Mouse (Mus musculus) midbrain, embryonic 14.5 days (tissue): Measurements from ENCODE around the gene Dpyd. TPM values are rescaled to one million over a fixed set of nuclear protein-coding genes. Genes with fewer than 3 reads are reported as not detected.
A peak's percentile ranks its signal among the peaks of the same experiment; 100 is the strongest.

Experiments
- ATAC-seq: fragments of 200-750 bp; cut with Nextera tagmentation; 2 replicates; pipeline ENCODE4 v1.8.0; 2017; ENCODE audit warnings: moderate number of reproducible peaks, moderate library complexity; ENCODE audit not compliant: low FRiP score, low TSS enrichment
- DNase-seq: peaks from one replicate; pipeline ENCODE4 v3.0.0-alpha.2; 2015
- H3K27ac ChIP-seq: fragments of 300-500 bp; sonication (generic); replicated peaks from 2 replicates; pipeline ENCODE4 v1.5.1; 2014; ENCODE audit warnings: mild to moderate bottlenecking, low read depth, low read length, moderate library complexity
- H3K27me3 ChIP-seq: fragments of 300-500 bp; sonication (generic); 2 replicates; pipeline ENCODE4 v1.6.1; 2014; ENCODE audit warnings: low read length, control low read depth, mixed read lengths; ENCODE audit not compliant: control insufficient read depth, insufficient read depth
- H3K36me3 ChIP-seq: fragments of 300-500 bp; sonication (generic); 2 replicates; pipeline ENCODE4 v1.6.1; 2014; ENCODE audit warnings: low read length, control low read depth; ENCODE audit not compliant: control insufficient read depth, insufficient read depth
- H3K4me1 ChIP-seq: fragments of 300-500 bp; sonication (generic); 2 replicates; pipeline ENCODE4 v1.6.1; 2014; ENCODE audit warnings: mild to moderate bottlenecking, antibody characterized with exemption, low read length, control low read depth; ENCODE audit not compliant: control insufficient read depth, insufficient read depth
- H3K4me2 ChIP-seq: fragments of 300-500 bp; sonication (generic); 2 replicates; pipeline ENCODE4 v1.6.1; 2014; ENCODE audit warnings: mild to moderate bottlenecking, low read length, moderate library complexity
- H3K4me3 ChIP-seq: fragments of 300-500 bp; sonication (generic); replicated peaks from 2 replicates; pipeline ENCODE4 v1.5.1; 2014; ENCODE audit warnings: low read depth, low read length
- H3K9ac ChIP-seq: fragments of 300-500 bp; sonication (generic); replicated peaks from 2 replicates; pipeline ENCODE4 v1.6.1; 2014; ENCODE audit warnings: mild to moderate bottlenecking, low read length, moderate library complexity
- H3K9me3 ChIP-seq: fragments of 300-500 bp; sonication (generic); 2 replicates; pipeline ENCODE4 v1.6.1; 2016; ENCODE audit warnings: low read length, control low read depth, mixed read lengths; ENCODE audit not compliant: control insufficient read depth
- WGBS: fragments of 180-500 bp; shearing (Covaris S2); extraction: QIAGEN DNeasy Blood & Tissue Kit; methylation state at CpG from one replicate; pipeline ENCODE4 v1.1.7; 2014; 5-methylcytosine and 5-hydroxymethylcytosine counted together
- polyA plus RNA-seq: library from polyadenylated mRNA; unstranded; fragments of >200 nt; fragmentation: Nextera tagmentation; extraction: Ambion mirVana; gene quantifications from 2 replicates; pipeline ENCODE4 v1.2.1, GENCODE M21; 2014

Gene Dpyd
- polyA plus RNA-seq, 1 experiment from 2014 or later = 3.4 TPM

DNA sequence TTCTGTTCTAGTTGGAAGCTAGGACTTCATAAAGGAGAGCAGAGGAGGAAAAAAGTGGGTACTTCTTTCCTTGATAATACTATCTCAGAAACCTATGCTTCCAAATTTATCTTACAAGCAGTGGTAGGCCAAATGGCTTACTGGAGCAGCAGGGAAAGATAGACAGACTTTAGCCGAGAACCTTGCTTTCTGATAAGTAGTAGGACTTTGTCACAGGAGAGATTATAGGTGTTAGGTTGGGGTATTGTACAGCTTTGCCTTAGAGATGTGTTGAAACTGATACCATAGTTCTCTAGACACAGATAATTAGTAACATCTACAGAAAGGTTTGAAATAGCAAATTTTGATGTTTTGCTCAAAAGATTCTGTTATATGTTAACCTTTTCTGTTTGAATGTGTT lies 28.6 kb downstream of the Dpyd start:
- no peaks in the 10 kb centered on the region for H3K9me3 ChIP-seq
- no peak overlapping the region for H3K9ac ChIP-seq
- H3K27ac ChIP-seq = no peak overlapping the region
- H3K4me1 ChIP-seq = no peaks in the 10 kb centered on the region
- H3K4me2 ChIP-seq = no peak overlapping the region
- DNase-seq = no peak
- H3K27me3 ChIP-seq = no peaks in the 10 kb centered on the region
- no peaks in the 10 kb centered on the region for H3K36me3 ChIP-seq
- no peak overlapping the region for H3K4me3 ChIP-seq
- 88% methylated on average over 1 of the region's 1 CpGs for WGBS
- no peak for ATAC-seq

DNA sequence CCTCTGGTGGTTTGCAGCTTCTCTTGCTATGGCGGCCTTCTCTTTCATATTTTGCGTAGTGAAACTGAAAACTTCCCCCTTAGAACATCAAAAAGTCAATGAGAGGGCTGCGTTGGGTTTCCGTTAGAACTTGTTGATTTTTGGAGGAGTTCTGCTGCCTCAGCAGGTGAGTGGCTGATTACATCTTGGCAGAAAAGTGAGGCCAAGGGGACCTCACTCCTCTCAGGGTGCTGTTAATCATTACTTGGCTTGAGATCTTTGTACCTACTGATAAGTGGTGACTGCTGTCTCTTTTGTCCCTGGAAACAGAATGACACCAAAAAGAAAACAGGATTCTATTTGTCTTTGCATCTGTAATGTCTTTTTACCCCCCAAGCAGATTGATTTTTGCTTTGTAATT lies 32.9 kb downstream of the Dpyd start:
- no peak for DNase-seq
- H3K36me3 ChIP-seq = no peaks in the 10 kb centered on the region
- no peak overlapping the region for H3K4me3 ChIP-seq
- H3K27me3 ChIP-seq = no peaks in the 10 kb centered on the region
- no peak overlapping the region for H3K9ac ChIP-seq
- no peaks in the 10 kb centered on the region for H3K4me1 ChIP-seq
- WGBS = 94% methylated on average over 4 of the region's 4 CpGs
- no peak overlapping the region for H3K27ac ChIP-seq
- no peaks in the 10 kb centered on the region for H3K9me3 ChIP-seq
- no peak overlapping the region for H3K4me2 ChIP-seq
- no peak for ATAC-seq

DNA sequence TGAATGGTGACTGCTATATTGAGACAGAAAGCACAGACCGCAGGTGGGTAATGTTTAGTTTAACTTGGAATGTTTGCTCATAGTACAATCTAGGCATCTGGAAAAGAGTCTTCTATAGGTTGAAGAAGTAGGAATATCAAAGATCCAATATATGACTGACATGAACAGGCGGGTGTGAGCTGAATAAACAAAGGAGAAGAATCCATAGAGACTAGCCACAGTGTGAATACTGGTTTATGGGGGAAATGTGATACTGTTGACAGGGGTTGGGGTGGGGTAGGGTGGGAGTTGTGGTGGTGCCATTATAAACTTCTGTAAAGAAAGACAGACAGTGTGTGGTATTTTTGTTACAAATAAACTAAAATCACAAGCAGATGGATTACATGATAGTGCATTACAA lies 33.8 kb downstream of the Dpyd start:
- no peak overlapping the region for H3K9ac ChIP-seq
- H3K27me3 ChIP-seq = no peaks in the 10 kb centered on the region
- ATAC-seq = no peak
- no peaks in the 10 kb centered on the region for H3K4me1 ChIP-seq
- no peaks in the 10 kb centered on the region for H3K9me3 ChIP-seq
- H3K4me3 ChIP-seq = no peak overlapping the region
- no peak overlapping the region for H3K27ac ChIP-seq
- no peak for DNase-seq
- H3K36me3 ChIP-seq = no peaks in the 10 kb centered on the region
- WGBS = 92% methylated on average over 2 of the region's 2 CpGs
- H3K4me2 ChIP-seq = no peak overlapping the region

DNA sequence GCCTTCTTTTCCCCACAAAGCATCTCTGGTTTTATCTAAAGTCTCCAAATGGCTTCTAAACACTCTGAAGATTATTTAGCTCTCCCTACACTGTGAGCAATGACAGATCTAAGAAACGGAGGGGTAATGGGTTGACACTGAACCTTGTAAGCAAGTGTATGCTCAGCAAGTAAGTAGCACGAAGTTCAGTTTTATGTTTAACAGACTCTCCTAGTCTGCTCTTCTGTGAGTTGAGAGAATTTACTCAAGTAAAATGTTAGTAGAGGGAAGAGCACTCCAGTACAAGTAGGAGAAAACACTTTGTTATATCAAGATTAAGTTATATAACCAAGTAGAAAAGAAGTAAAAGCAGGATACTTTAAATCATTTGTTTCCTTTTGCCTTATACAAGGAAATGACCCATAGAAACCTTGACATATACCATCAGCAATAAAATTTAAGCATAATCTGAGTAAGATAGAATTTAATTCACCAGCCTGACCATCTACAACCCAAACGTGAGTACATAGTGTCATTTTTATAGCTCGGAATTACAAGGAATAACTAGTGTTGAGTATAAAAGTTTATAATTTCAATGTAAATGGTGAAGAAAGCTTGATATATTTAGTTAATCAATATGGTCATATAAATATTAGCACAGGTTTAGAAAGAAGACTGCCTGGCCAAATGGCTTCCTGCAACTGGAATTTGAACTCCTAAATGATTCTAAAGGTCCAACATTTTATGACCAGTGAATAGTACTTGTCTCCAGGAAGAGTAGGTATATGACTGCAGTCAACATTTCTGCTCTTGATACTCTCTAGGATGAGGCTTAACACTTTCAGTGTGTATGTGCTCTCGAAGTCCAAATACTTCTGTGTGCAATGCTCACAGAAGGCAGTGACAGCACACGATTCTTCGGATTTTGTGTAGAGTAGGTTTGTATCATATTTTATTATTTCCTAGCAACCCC lies 40.0 kb downstream of the Dpyd start:
- no peaks in the 10 kb centered on the region for H3K4me1 ChIP-seq
- no peak for ATAC-seq
- no peaks in the 10 kb centered on the region for H3K9me3 ChIP-seq
- no peak overlapping the region for H3K27ac ChIP-seq
- no peak overlapping the region for H3K9ac ChIP-seq
- no peak for DNase-seq
- no peak overlapping the region for H3K4me2 ChIP-seq
- no peak overlapping the region for H3K4me3 ChIP-seq
- H3K27me3 ChIP-seq = no peaks in the 10 kb centered on the region
- 94% methylated on average over 7 of the region's 7 CpGs for WGBS
- no peaks in the 10 kb centered on the region for H3K36me3 ChIP-seq

DNA sequence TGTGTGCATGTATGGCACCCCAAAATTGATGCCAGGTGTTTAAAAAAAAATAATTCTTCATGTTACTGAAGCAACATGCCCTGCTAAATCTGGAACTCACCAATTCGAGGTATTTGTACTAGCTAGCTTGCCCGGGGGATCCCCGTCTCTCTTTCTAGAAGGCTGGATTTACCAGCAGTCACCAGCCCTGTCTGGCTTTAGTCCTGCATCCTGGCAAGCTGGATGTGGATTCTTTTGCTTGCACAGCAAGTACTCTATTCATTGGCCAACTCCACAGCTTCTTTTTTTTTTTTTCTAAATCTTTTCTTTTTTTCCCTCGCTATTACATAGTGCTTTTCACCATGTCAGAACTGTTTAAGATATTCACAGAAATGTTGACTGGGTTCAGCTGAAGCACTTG lies 46.8 kb downstream of the Dpyd start:
- Histone ChIP-seq H3K9me3 (no peaks in the 10 kb centered on the region), H3K27ac (no peak overlapping the region), H3K27me3 (no peaks in the 10 kb centered on the region), H3K4me3 (no peak overlapping the region), H3K36me3 (no peaks in the 10 kb centered on the region), H3K9ac (no peak overlapping the region), H3K4me1 (no peaks in the 10 kb centered on the region), H3K4me2 (no peak overlapping the region)
- ATAC-seq (no peak), DNase-seq (peak; percentile 18)
- 50% methylated on average over 4 of the region's 4 CpGs for WGBS

DNA sequence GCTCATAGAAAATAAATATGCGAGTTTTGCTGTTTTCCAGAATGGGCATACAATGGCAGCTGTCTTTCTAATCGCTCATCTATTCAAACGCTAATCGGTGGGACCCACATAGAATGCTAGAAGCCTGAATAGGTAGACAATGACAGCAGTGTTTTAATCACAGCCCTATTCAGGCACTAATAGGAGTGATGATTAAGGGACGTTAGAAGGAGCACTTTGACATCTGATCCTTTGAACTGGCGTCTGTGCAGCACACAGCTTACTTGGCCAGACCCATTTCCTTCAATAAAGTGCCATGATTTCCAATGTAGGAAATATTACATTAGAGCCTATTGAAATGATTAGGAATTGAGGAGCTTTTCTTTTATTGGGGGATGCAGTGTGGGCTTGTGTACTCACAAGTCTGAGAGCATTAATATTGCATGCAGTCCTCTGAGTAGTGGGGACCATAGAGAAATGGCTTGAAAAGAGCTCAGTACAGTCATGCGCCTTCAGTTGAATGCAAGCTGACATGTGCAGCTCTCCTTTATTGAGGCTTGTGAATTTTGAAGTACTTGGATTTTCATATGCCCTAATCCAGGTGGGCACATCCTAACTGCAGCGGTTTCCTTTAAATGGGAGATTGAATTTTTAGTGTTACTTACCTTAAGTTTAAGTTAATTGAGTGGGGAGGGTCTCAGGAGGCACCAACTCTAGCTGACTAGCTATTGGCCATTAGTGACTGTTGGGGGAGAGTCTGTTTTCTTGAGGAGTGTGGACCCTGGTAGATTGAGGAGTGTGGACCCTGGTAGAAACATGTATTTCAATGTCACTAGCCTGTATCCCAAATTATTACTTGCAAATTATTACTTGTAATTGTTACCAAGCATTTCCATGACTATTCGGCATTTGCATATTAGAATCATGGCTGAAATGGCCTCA lies 64.8 kb downstream of the Dpyd start:
- peak; percentile 50 for DNase-seq

DNA sequence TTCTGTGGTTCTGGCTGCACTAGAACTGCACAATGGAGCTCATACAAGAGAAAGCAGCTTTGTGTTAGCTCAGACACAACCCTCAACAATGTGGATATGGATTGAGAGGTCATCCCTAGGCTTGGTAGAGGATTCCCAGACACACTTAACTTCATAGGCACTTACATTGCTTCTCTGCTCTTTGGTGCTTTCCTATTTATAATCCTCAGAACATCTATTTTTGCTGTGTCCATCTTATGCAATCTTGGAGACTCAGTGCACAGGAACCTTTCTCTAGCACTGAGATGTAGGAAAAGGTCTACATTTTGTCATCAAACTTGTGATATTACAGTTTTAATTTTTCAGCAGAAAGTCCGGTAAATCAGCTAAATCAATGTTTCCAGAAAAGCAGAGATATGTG lies 67.8 kb downstream of the Dpyd start:
- no peak for DNase-seq
- no peak overlapping the region for H3K9ac ChIP-seq
- no peaks in the 10 kb centered on the region for H3K4me1 ChIP-seq
- H3K9me3 ChIP-seq = no peaks in the 10 kb centered on the region
- H3K4me3 ChIP-seq = no peak overlapping the region
- H3K27me3 ChIP-seq = no peaks in the 10 kb centered on the region
- ATAC-seq = no peak
- 96% methylated on average over 1 of the region's 1 CpGs for WGBS
- H3K36me3 ChIP-seq = no peaks in the 10 kb centered on the region
- H3K27ac ChIP-seq = no peak overlapping the region
- H3K4me2 ChIP-seq = no peak overlapping the region

More for the DNA sequence above, 64.8 kb downstream of the Dpyd start:
- 28% methylated on average over 9 of the region's 9 CpGs for WGBS
- no peaks in the 10 kb centered on the region for H3K36me3 ChIP-seq
- no peaks in the 10 kb centered on the region for H3K27me3 ChIP-seq
- H3K4me2 ChIP-seq = no peak overlapping the region
- no peak overlapping the region for H3K4me3 ChIP-seq
- no peak overlapping the region; the same call in 1 of the 2 replicates for H3K27ac ChIP-seq
- peak; percentile 80; the same call in 1 of the 2 replicates for ATAC-seq
- H3K4me1 ChIP-seq = no peaks in the 10 kb centered on the region
- H3K9ac ChIP-seq = no peak overlapping the region
- no peaks in the 10 kb centered on the region for H3K9me3 ChIP-seq

DNA sequence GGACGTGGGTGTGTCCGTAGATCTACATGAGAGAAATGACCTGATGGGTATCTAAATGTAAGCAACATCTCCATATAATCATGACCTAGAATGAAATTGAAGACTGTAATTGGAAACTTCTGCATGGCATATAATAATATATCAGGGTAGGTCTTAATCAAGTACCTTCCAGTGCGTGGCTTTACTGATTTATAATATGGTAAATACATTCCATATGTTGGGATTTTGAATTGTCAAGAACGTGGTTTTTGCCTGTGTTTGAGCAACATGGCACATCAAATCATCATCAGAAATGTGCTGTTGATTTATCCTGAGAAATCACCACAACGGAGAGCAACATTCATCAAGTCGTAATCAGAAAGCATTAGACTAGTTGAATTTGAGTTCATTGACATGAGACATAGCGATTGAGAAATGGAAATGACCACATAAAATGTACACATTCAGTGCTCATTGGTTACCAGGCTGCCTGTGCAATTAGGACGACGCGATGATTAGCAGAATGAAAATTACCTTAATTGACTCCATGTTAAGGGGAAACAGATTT lies 84.2 kb downstream of the Dpyd start:
- 91% methylated on average over 10 of the region's 10 CpGs for WGBS
- Histone ChIP-seq H3K27ac (no peak overlapping the region), H3K4me1 (no peaks in the 10 kb centered on the region), H3K27me3 (no peaks in the 10 kb centered on the region), H3K9ac (no peak overlapping the region), H3K4me2 (no peak overlapping the region), H3K4me3 (no peak overlapping the region), H3K9me3 (no peaks in the 10 kb centered on the region), H3K36me3 (no peaks in the 10 kb centered on the region)
- ATAC-seq (no peak), DNase-seq (no peak)
